Mouse (Mus musculus): Measurements from ENCODE around the gene Rbl1. TPM values are rescaled to one million over a fixed set of nuclear protein-coding genes. Genes with fewer than 3 reads are reported as not detected.
"Not testable (repeated sequence)": the region's sequence is repeated elsewhere in the genome, so short reads cannot be mapped to it uniquely, and the experiment has no call there.

Rbl1 gene
- polyA plus RNA-seq, 1 experiment from 2014 or later = 18.5 TPM

- not testable (repeated sequence) for H3K4me3 ChIP-seq; H3K27me3 ChIP-seq (ENCODE audit: insufficient read depth, poor library complexity, severe bottlenecking); H3K4me1 ChIP-seq; H3K27ac ChIP-seq; H3K9me3 ChIP-seq
- 98% methylated on average over 11 of the region's 11 CpGs for WGBS
- DNase-seq (ENCODE audit: low spot score) = peak; percentile 7
- peaks cover 72% of the 10 kb centered on the region for H3K36me3 ChIP-seq
Measured at GRCm38 (mm10) chr2:157198405-157198804, 5.9 kb downstream of the Rbl1 start.

GRCm38 (mm10) chr2:157190651-157191050 is 13.7 kb downstream of the Rbl1 start:
- 93% methylated on average over 4 of the region's 4 CpGs for WGBS
- peaks cover 90% of the 10 kb centered on the region for H3K36me3 ChIP-seq

GRCm38 (mm10) chr2:157187223-157187622 is 17.1 kb downstream of the Rbl1 start:
- Histone ChIP-seq H3K27me3 (ENCODE audit: insufficient read depth, poor library complexity, severe bottlenecking) (no peaks in the 10 kb centered on the region), H3K4me1 (peaks cover 9% of the 10 kb centered on the region; the same call in 1 of the 2 replicates), H3K27ac (no peak overlapping the region), H3K36me3 (peaks cover 76% of the 10 kb centered on the region), H3K9me3 (no peaks in the 10 kb centered on the region), H3K4me3 (no peak overlapping the region)
- DNase-seq (ENCODE audit: low spot score) = no peak
- 88% methylated on average over 4 of the region's 4 CpGs for WGBS

More at GRCm38 (mm10) chr2:157190651-157191050, 13.7 kb downstream of the Rbl1 start:
- Histone ChIP-seq H3K27ac (no peak overlapping the region), H3K27me3 (ENCODE audit: insufficient read depth, poor library complexity, severe bottlenecking) (no peaks in the 10 kb centered on the region), H3K4me1 (no peaks in the 10 kb centered on the region), H3K9me3 (no peaks in the 10 kb centered on the region), H3K4me3 (no peak overlapping the region)
- no peak for DNase-seq (ENCODE audit: low spot score)

GRCm38 (mm10) chr2:157186504-157186903 is 17.8 kb downstream of the Rbl1 start:
- H3K36me3 ChIP-seq = peaks cover 75% of the 10 kb centered on the region
- H3K4me1 ChIP-seq = peaks cover 9% of the 10 kb centered on the region; the same call in 1 of the 2 replicates
- 77% methylated on average over 5 of the region's 5 CpGs for WGBS
- no peak overlapping the region for H3K27ac ChIP-seq
- no peaks in the 10 kb centered on the region for H3K9me3 ChIP-seq
- no peaks in the 10 kb centered on the region for H3K27me3 ChIP-seq (ENCODE audit: insufficient read depth, poor library complexity, severe bottlenecking)
- H3K4me3 ChIP-seq = no peak overlapping the region
- no peak for DNase-seq (ENCODE audit: low spot score)

- 0 out of 2 replicates have a peak overlapping the region, but pooled peaks have one; percentile 42 for H3K27ac ChIP-seq
Measured at GRCm38 (mm10) chr2:157185022-157185660, 19.2 kb downstream of the Rbl1 start.

GRCm38 (mm10) chr2:157178167-157178566 is 26.2 kb downstream of the Rbl1 start:
- peaks cover 64% of the 10 kb centered on the region for H3K36me3 ChIP-seq

More at GRCm38 (mm10) chr2:157185022-157185660, 19.2 kb downstream of the Rbl1 start:
- H3K9me3 ChIP-seq = no peaks in the 10 kb centered on the region
- H3K4me1 ChIP-seq = peaks cover 9% of the 10 kb centered on the region; the same call in 1 of the 2 replicates
- no peaks in the 10 kb centered on the region for H3K27me3 ChIP-seq (ENCODE audit: insufficient read depth, poor library complexity, severe bottlenecking)
- H3K4me3 ChIP-seq = no peak overlapping the region
- H3K36me3 ChIP-seq = peaks cover 70% of the 10 kb centered on the region
- no peak for DNase-seq (ENCODE audit: low spot score)
- WGBS = 67% methylated on average over 13 of the region's 13 CpGs

GRCm38 (mm10) chr2:157176248-157176647 is 28.1 kb downstream of the Rbl1 start:
- no peaks in the 10 kb centered on the region for H3K4me1 ChIP-seq
- no peaks in the 10 kb centered on the region for H3K27me3 ChIP-seq (ENCODE audit: insufficient read depth, poor library complexity, severe bottlenecking)
- 88% methylated on average over 3 of the region's 3 CpGs for WGBS
- no peak overlapping the region for H3K4me3 ChIP-seq
- no peak overlapping the region for H3K27ac ChIP-seq
- H3K36me3 ChIP-seq = peaks cover 60% of the 10 kb centered on the region
- no peak for DNase-seq (ENCODE audit: low spot score)
- no peaks in the 10 kb centered on the region for H3K9me3 ChIP-seq

More at GRCm38 (mm10) chr2:157178167-157178566, 26.2 kb downstream of the Rbl1 start:
- H3K4me3 ChIP-seq = no peak overlapping the region
- no peak for DNase-seq (ENCODE audit: low spot score)
- H3K4me1 ChIP-seq = no peaks in the 10 kb centered on the region
- no peaks in the 10 kb centered on the region for H3K9me3 ChIP-seq
- 86% methylated on average over 6 of the region's 6 CpGs for WGBS
- no peaks in the 10 kb centered on the region for H3K27me3 ChIP-seq (ENCODE audit: insufficient read depth, poor library complexity, severe bottlenecking)
- H3K27ac ChIP-seq = no peak overlapping the region

GRCm38 (mm10) chr2:157174416-157174815 is 29.9 kb downstream of the Rbl1 start:
- Histone ChIP-seq H3K9me3 (no peaks in the 10 kb centered on the region), H3K27me3 (ENCODE audit: insufficient read depth, poor library complexity, severe bottlenecking) (no peaks in the 10 kb centered on the region), H3K4me3 (no peak overlapping the region), H3K4me1 (0 out of 2 replicates have a peak, but pooled peaks cover 7% of the 10 kb centered on the region), H3K27ac (no peak overlapping the region), H3K36me3 (peaks cover 58% of the 10 kb centered on the region)
- DNase-seq (ENCODE audit: low spot score) = no peak
- WGBS = 81% methylated on average over 5 of the region's 5 CpGs

- Histone ChIP-seq H3K27me3 (ENCODE audit: insufficient read depth, poor library complexity, severe bottlenecking) (no peaks in the 10 kb centered on the region), H3K4me1 (0 out of 2 replicates have a peak, but pooled peaks cover 7% of the 10 kb centered on the region), H3K27ac (no peak overlapping the region), H3K9me3 (no peaks in the 10 kb centered on the region), H3K4me3 (no peak overlapping the region), H3K36me3 (peaks cover 62% of the 10 kb centered on the region)
- DNase-seq (ENCODE audit: low spot score) = no peak
- 93% methylated on average over 6 of the region's 6 CpGs for whole genome bisulfite sequencing
Measured at GRCm38 (mm10) chr2:157173555-157173954, 30.8 kb downstream of the Rbl1 start.

GRCm38 (mm10) chr2:157172984-157173383 is 31.4 kb downstream of the Rbl1 start:
- 93% methylated on average over 6 of the region's 6 CpGs for WGBS
- H3K4me3 ChIP-seq = no peak overlapping the region
- H3K36me3 ChIP-seq = peaks cover 65% of the 10 kb centered on the region
- DNase-seq (ENCODE audit: low spot score) = no peak
- no peaks in the 10 kb centered on the region for H3K9me3 ChIP-seq
- no peak overlapping the region for H3K27ac ChIP-seq
- H3K4me1 ChIP-seq = 0 out of 2 replicates have a peak, but pooled peaks cover 7% of the 10 kb centered on the region
- H3K27me3 ChIP-seq (ENCODE audit: insufficient read depth, poor library complexity, severe bottlenecking) = no peaks in the 10 kb centered on the region

GRCm38 (mm10) chr2:157170626-157171025 is 33.7 kb downstream of the Rbl1 start:
- 0 out of 2 replicates have a peak, but pooled peaks cover 7% of the 10 kb centered on the region for H3K4me1 ChIP-seq
- H3K4me3 ChIP-seq = no peak overlapping the region
- no peak overlapping the region for H3K27ac ChIP-seq
- no peaks in the 10 kb centered on the region for H3K9me3 ChIP-seq
- peaks cover 64% of the 10 kb centered on the region for H3K36me3 ChIP-seq
- DNase-seq (ENCODE audit: low spot score) = no peak
- WGBS = 60% methylated on average over 6 of the region's 6 CpGs
- H3K27me3 ChIP-seq (ENCODE audit: insufficient read depth, poor library complexity, severe bottlenecking) = no peaks in the 10 kb centered on the region

GRCm38 (mm10) chr2:157170166-157170565 is 34.2 kb downstream of the Rbl1 start:
- no peaks in the 10 kb centered on the region for H3K27me3 ChIP-seq (ENCODE audit: insufficient read depth, poor library complexity, severe bottlenecking)
- H3K4me3 ChIP-seq = no peak overlapping the region
- no peak overlapping the region for H3K27ac ChIP-seq
- DNase-seq (ENCODE audit: low spot score) = no peak
- WGBS = 33% methylated on average over 5 of the region's 5 CpGs
- 0 out of 2 replicates have a peak, but pooled peaks cover 7% of the 10 kb centered on the region for H3K4me1 ChIP-seq
- peaks cover 63% of the 10 kb centered on the region for H3K36me3 ChIP-seq
- H3K9me3 ChIP-seq = no peaks in the 10 kb centered on the region

- 93% methylated on average over 12 of the region's 12 CpGs for WGBS
- Histone ChIP-seq H3K36me3 (peaks cover 56% of the 10 kb centered on the region), H3K4me1 (0 out of 2 replicates have a peak, but pooled peaks cover 7% of the 10 kb centered on the region), H3K27ac (no peak overlapping the region), H3K27me3 (ENCODE audit: insufficient read depth, poor library complexity, severe bottlenecking) (no peaks in the 10 kb centered on the region), H3K9me3 (no peaks in the 10 kb centered on the region), H3K4me3 (no peak overlapping the region)
- no peak for DNase-seq (ENCODE audit: low spot score)
Measured at GRCm38 (mm10) chr2:157166371-157167080, 37.8 kb downstream of the Rbl1 start.

Data from heart, embryonic 10.5 days (tissue).